Mouse (Mus musculus): ENCODE data around the gene Arsb. TPM values are rescaled to one million over a fixed set of nuclear protein-coding genes. Genes with fewer than 3 reads are reported as not detected.

The Arsb gene
- polyA plus RNA-seq, 1 experiment from 2014 or later = 7.6 TPM

DNA sequence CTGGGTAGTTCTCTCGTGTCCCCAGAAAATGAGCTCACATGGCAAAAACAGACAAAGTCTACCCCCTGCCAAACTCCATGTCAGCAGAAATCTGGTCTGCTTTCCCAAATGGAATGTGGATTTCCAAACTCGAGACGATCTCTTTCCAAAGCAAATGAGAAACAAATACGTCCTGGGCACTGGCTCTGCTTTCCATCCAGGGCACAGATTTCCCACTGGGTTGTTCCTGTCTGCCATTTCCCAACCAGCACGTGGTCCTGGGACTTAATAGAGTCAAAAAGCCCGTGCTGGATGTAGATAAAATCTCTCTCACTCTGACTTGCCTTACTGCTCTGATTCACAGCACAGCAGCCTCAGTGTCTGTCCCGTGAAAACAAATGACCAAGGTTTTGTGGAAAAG, 139.6 kb downstream of the Arsb start:
- 36% methylated on average over 7 of the region's 7 CpGs for WGBS
- Histone ChIP-seq H3K36me3 (no peaks in the 10 kb centered on the region), H3K4me3 (no peak overlapping the region), H3K4me1 (replicated peaks) (peaks cover 12% of the 10 kb centered on the region), H3K27ac (ENCODE audit: poor library complexity, severe bottlenecking) (no peak overlapping the region), H3K9me3 (replicated peaks) (no peaks in the 10 kb centered on the region), H3K27me3 (replicated peaks) (no peaks in the 10 kb centered on the region), H3K4me2 (no peak overlapping the region), H3K9ac (no peak overlapping the region)
- no peak for ATAC-seq (ENCODE audit: insufficient number of reproducible peaks, low FRiP score)

DNA sequence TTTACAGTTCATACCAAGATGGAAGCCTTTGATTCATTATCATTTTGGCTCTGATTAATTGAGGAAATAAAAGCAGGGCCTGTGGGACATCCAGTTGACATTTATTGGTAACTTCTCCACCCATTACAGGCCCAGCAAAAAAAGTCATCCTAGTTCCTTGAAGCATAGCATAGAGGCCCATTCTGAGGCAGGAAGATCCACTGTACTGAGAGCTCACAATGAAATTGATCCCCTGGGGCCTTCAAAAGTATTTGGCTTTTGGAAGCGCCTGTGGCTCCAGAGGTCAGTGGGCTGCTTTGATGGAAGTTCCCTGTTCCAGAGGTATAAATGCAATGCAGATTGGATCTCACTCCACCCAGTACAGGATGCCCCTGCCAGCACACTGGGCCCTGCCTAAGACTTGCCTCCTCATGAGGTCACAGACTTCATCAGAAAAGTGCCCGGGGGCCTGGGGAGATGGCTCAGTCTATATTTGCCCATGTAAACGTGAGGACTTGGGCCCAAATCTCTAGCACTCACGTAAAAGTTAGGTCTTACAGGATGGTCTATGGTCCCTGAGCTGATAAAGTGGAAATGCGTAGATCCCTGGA, 141.0 kb downstream of the Arsb start:
- WGBS = 72% methylated on average over 5 of the region's 5 CpGs

DNA sequence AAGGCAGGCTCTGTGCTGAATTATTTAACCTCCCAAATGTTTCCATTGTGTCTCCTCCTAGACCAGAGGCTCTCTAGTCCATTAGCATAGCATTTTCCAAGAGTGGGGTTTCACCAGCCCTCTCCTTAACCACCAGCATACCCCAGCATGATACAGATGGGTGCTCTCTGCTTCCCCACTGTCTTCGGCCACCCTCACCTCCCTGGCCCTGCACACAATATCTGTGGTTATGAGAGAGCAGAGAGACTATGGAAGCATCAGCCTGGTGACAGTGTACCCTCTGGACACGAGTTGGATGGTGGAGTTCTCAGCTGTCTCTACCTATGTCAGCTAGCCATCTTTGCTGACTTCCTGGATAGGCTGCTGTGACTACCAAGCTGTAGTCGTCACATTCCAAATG, 142.8 kb downstream of the Arsb start:
- H3K4me2 ChIP-seq = no peak overlapping the region
- H3K4me3 ChIP-seq = no peak overlapping the region
- H3K9ac ChIP-seq = no peak overlapping the region
- no peak for ATAC-seq (ENCODE audit: insufficient number of reproducible peaks, low FRiP score)
- H3K4me1 ChIP-seq (replicated peaks) = peaks cover 13% of the 10 kb centered on the region
- 65% methylated on average over 3 of the region's 3 CpGs for WGBS
- no peaks in the 10 kb centered on the region for H3K27me3 ChIP-seq (replicated peaks)
- no peaks in the 10 kb centered on the region for H3K9me3 ChIP-seq (replicated peaks)
- no peaks in the 10 kb centered on the region for H3K36me3 ChIP-seq
- no peak overlapping the region for H3K27ac ChIP-seq (ENCODE audit: poor library complexity, severe bottlenecking)

More for the DNA sequence above, 141.0 kb downstream of the Arsb start:
- Histone ChIP-seq H3K36me3 (no peaks in the 10 kb centered on the region), H3K4me2 (no peak overlapping the region), H3K9ac (no peak overlapping the region), H3K4me1 (replicated peaks) (peaks cover 13% of the 10 kb centered on the region), H3K27ac (ENCODE audit: poor library complexity, severe bottlenecking) (no peak overlapping the region), H3K4me3 (no peak overlapping the region), H3K9me3 (replicated peaks) (no peaks in the 10 kb centered on the region), H3K27me3 (replicated peaks) (no peaks in the 10 kb centered on the region)
- no peak for ATAC-seq (ENCODE audit: insufficient number of reproducible peaks, low FRiP score)

DNA sequence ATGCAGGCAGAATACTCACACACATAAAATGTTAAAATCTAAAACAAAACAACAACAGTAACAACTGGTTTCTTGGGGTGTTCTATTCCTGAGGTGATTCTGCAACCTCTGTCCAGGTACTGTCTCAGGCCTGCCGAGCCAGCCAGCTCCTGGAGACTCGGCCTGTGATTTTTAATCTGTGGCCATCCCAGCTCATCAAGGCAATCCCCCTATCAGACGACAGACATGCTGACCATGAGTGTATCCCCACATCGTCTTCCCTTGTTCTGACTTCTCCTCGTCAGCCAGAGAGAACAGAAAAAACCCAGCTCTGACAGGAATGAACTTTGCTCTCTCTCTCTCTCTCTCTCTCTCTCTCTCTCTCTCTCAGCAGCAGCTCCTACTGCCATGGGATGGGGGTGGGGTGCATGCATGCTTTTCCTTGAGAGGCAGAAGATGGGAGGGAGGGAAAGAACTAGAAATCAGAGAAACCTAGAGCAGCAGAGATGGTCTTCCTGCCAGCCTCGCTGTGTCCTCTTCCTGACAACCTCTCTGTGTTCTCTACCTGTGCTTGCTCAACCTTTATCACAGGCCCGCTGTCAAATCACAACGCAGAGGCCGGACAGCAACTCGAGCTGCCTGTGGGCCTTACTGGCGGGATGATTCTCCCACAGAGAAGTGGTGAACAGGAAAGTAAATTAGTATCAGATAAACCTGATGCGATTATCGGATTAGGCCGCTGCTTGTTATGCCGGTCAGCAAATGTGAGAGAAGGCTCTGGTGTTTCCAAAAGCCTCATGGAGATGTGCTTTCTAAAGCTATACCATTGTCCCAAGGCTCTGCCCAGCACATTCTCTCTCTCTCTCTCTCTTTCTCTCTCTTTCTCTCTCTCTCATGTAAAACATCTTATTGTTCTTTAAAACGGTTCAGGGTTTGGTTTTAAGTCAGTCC, 144.5 kb downstream of the Arsb start:
- Histone ChIP-seq H3K27ac (ENCODE audit: poor library complexity, severe bottlenecking) (no peak overlapping the region), H3K4me3 (no peak overlapping the region), H3K9me3 (replicated peaks) (no peaks in the 10 kb centered on the region), H3K9ac (no peak overlapping the region), H3K36me3 (no peaks in the 10 kb centered on the region), H3K27me3 (replicated peaks) (no peaks in the 10 kb centered on the region), H3K4me2 (no peak overlapping the region), H3K4me1 (replicated peaks) (peaks cover 22% of the 10 kb centered on the region)
- ATAC-seq (ENCODE audit: insufficient number of reproducible peaks, low FRiP score) = no peak
- WGBS = 34% methylated on average over 16 of the region's 16 CpGs

DNA sequence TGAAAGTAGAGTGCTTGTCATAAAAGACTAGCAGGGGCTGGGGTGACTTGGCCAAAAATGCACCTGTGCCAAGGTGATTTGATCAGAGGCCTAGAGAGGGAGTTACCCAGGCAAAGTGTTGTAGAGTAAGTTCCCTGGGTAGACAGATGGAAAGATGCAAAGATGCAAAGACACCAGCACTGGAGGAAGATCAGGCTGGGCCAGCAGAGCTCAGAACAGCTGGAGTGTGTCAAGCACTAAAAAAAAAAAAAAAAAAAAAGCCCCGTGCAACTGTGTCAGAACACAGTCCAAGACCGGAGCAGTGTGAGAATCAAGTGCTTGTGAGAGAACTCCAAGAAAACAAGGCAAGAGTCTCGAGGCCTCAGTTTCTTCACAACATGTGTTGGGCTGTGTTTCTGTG, 148.1 kb downstream of the Arsb start:
- Histone ChIP-seq H3K4me2 (no peak overlapping the region), H3K9me3 (replicated peaks) (no peaks in the 10 kb centered on the region), H3K9ac (no peak overlapping the region), H3K36me3 (no peaks in the 10 kb centered on the region), H3K4me3 (no peak overlapping the region), H3K27ac (ENCODE audit: poor library complexity, severe bottlenecking) (no peak overlapping the region), H3K27me3 (replicated peaks) (no peaks in the 10 kb centered on the region), H3K4me1 (replicated peaks) (peaks cover 25% of the 10 kb centered on the region)
- no peak for ATAC-seq (ENCODE audit: insufficient number of reproducible peaks, low FRiP score)
- 40% methylated on average over 3 of the region's 3 CpGs for WGBS

DNA sequence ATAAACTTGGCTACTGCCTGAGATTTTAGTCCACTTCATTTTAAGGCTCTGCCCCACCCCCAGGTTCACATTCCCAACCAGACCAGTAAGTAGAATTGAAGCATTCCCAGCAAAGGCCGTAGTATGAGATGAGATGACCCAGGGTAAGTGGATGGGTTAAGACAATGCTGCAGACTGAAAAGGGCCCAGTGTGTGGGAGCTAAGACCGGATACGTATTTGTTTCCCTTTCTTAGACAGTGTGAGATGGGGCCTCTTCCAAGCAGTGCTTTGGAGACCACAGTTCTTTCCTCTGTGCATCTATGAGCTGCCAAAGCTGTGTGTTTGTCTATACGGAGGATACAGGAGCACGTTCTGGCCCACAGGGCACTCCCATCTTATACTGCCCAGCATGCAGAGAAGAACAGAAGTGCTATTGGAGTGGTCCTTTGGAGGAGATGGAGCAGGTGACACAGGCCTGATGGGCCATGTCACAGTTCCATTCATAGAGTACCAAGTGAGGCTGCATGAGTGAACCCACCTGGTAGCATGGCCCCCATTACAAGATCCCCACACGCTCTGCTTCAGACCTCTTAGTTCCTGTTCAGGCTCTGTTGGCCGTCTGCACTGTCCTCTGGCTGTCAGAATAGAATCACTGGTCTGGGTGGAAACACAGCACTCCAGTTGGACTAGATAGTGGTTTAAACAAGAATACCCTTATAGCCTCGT, 148.8 kb downstream of the Arsb start:
- Histone ChIP-seq H3K9me3 (replicated peaks) (no peaks in the 10 kb centered on the region), H3K4me3 (no peak overlapping the region), H3K4me1 (replicated peaks) (peaks cover 28% of the 10 kb centered on the region), H3K9ac (no peak overlapping the region), H3K4me2 (no peak overlapping the region), H3K27ac (ENCODE audit: poor library complexity, severe bottlenecking) (no peak overlapping the region), H3K36me3 (no peaks in the 10 kb centered on the region), H3K27me3 (replicated peaks) (no peaks in the 10 kb centered on the region)
- WGBS = 68% methylated on average over 8 of the region's 8 CpGs
- no peak for ATAC-seq (ENCODE audit: insufficient number of reproducible peaks, low FRiP score)

DNA sequence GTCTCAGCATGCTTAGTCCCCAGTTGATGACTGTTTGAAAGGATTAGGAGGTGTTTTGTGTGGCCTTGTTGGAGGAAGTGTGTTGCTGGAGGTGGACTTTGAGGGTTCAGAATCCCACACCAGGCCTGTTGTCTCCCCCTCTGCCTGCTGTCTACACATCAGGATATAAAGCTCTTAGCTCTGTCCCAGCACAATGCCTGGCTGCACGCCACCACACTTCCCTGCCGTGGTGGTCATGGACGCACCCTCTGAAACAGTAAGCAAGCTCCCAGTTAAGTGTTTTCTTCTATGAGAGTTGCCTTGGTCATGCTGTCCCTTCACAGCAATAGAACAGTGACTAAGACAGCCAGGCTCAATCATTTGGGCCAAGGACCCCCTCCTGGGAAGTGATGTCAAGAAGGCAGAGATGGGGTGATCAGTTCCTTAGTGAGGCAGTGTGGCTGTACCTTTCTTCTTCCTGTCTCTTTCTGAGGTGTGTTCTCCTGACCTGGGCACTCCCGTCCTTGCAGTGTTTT, 149.4 kb downstream of the Arsb start:
- Histone ChIP-seq H3K9ac (no peak overlapping the region), H3K27ac (ENCODE audit: poor library complexity, severe bottlenecking) (no peak overlapping the region), H3K4me2 (no peak overlapping the region), H3K27me3 (replicated peaks) (no peaks in the 10 kb centered on the region), H3K4me1 (replicated peaks) (peaks cover 29% of the 10 kb centered on the region), H3K9me3 (replicated peaks) (no peaks in the 10 kb centered on the region), H3K4me3 (no peak overlapping the region), H3K36me3 (no peaks in the 10 kb centered on the region)
- 58% methylated on average over 4 of the region's 4 CpGs for WGBS
- ATAC-seq (ENCODE audit: insufficient number of reproducible peaks, low FRiP score) = no peak

DNA sequence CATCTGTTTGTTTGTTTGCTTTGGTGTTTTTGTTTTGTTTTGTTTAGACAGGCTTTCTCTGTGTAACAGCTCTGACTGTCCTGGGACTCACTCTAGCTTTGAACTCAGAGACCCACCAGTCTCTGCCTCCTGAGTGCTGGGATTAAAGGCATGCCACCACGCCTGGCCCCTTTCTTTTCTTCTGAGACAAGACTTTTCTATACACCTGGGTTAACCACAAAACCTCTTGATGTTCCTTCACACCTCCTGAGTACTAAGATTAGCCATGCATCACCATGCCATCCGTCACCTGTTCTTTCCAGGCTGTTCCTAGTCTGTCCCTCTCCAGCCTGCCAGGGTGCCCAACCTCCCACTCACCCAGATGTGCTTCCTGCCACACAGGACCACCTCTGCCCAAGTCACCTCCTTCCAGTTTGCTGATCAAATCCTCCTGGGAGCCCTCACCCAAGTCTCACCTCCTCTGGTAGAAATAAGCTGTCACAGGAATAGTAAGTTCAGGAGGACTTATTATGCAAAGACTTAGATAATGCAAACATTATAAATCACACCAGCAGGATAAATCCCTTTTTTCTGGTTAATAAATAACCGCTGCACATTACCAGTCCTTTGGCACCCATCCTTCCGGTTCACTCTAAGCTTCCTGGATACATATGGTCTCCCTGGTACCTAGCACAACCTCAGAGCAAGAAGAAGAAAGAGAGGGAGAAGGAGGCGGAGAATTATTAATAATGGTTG, 150.6 kb downstream of the Arsb start:
- Histone ChIP-seq H3K27ac (ENCODE audit: poor library complexity, severe bottlenecking) (no peak overlapping the region), H3K4me2 (no peak overlapping the region), H3K9ac (no peak overlapping the region), H3K36me3 (no peaks in the 10 kb centered on the region), H3K9me3 (replicated peaks) (no peaks in the 10 kb centered on the region), H3K4me3 (no peak overlapping the region), H3K27me3 (replicated peaks) (no peaks in the 10 kb centered on the region), H3K4me1 (replicated peaks) (peaks cover 31% of the 10 kb centered on the region)
- no peak for ATAC-seq (ENCODE audit: insufficient number of reproducible peaks, low FRiP score)
- WGBS = 86% methylated on average over 5 of the region's 5 CpGs

DNA sequence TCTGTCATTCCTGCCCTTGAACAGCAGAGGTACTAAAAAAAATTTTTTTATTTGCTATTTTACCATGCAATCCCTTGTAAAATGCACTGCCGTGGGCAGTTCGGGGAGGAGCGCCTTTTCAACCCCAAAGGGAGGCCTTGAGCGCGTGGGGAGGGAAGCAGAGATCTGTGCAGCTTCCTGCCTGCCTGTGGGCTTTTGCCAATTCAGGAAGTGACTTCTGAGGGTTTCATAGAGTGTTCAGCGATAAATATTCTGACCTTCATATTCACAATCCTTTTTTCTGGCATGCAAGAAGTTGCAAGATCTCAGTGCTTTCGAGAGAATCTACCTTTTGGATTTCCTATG, 151.1 kb downstream of the Arsb start:
- no peaks in the 10 kb centered on the region for H3K9me3 ChIP-seq (replicated peaks)
- no peak for ATAC-seq (ENCODE audit: insufficient number of reproducible peaks, low FRiP score)
- H3K4me1 ChIP-seq (replicated peaks) = peaks cover 32% of the 10 kb centered on the region
- H3K4me3 ChIP-seq = no peak overlapping the region
- H3K36me3 ChIP-seq = no peaks in the 10 kb centered on the region
- no peaks in the 10 kb centered on the region for H3K27me3 ChIP-seq (replicated peaks)
- no peak overlapping the region for H3K9ac ChIP-seq
- 59% methylated on average over 7 of the region's 7 CpGs for WGBS
- H3K27ac ChIP-seq (ENCODE audit: poor library complexity, severe bottlenecking) = no peak overlapping the region
- H3K4me2 ChIP-seq = no peak overlapping the region

DNA sequence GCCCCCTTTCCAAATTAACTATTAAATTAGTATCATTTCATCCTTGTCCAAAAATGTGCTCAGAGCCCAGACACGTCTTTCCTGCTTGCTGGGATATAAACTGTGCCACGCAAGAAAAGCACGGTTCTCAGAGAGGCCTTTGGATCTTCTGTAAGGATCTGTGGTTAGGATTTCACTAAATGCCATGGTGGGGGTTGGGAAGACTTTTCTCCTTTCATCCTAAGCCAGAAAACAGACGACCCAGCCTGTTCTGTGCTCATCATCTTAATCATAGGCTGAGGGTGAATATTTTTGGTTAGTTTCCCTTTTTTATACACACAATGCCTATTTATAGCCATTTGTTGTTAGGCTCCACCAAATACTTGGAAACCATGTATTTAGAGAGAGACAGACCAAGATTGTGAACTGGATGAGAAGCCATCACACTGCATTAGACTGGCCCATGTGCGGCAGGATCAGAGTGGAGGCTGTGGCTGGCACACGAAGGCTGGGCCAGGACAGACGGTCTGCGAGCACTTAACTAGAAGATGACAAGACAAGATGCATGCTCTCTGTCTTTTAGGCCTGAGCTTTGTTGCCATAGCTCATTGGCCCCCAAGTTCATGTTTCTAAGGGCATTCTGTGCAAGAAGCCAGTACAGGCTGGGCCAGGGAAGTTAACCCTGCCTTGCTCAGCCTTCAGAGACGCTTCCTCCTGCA, 153.5 kb downstream of the Arsb start:
- H3K9me3 ChIP-seq (replicated peaks) = no peaks in the 10 kb centered on the region
- H3K36me3 ChIP-seq = no peaks in the 10 kb centered on the region
- no peak overlapping the region for H3K9ac ChIP-seq
- H3K27ac ChIP-seq (ENCODE audit: poor library complexity, severe bottlenecking) = no peak overlapping the region
- H3K4me2 ChIP-seq = no peak overlapping the region
- H3K27me3 ChIP-seq (replicated peaks) = no peaks in the 10 kb centered on the region
- 75% methylated on average over 9 of the region's 9 CpGs for WGBS
- H3K4me1 ChIP-seq (replicated peaks) = peaks cover 42% of the 10 kb centered on the region
- no peak for ATAC-seq (ENCODE audit: insufficient number of reproducible peaks, low FRiP score)
- H3K4me3 ChIP-seq = no peak overlapping the region

All from heart, embryonic 12.5 days (tissue).